Mouse (Mus musculus) stomach, postnatal 0 days (tissue): ENCODE measurements around the gene Fbxl12. TPM values are rescaled to one million over a fixed set of nuclear protein-coding genes. Genes with fewer than 3 reads are reported as not detected.

ENCODE experiments used
- ATAC-seq: fragments of 200-750 bp; cut with Nextera tagmentation; 2 replicates; pipeline ENCODE4 v1.8.0; 2017; ENCODE audit not compliant: low FRiP score, low TSS enrichment
- DNase-seq: peaks from one replicate; pipeline ENCODE4 v3.0.0-alpha.2; 2016; ENCODE audit warnings: low spot score
- H3K27ac ChIP-seq: fragments of 300-500 bp; sonication (generic); replicated peaks from 2 replicates; pipeline ENCODE4 v1.5.1; 2014; ENCODE audit warnings: mild to moderate bottlenecking, control low read depth
- H3K27me3 ChIP-seq: fragments of 300-500 bp; sonication (generic); 2 replicates; pipeline ENCODE4 v1.6.1; 2014; ENCODE audit warnings: low read length; ENCODE audit not compliant: control insufficient read depth, insufficient read depth
- H3K36me3 ChIP-seq: fragments of 300-500 bp; sonication (generic); 2 replicates; pipeline ENCODE4 v1.6.1; 2014; ENCODE audit warnings: low read length, mixed read lengths; ENCODE audit not compliant: control insufficient read depth, insufficient read depth
- H3K4me1 ChIP-seq: fragments of 300-500 bp; sonication (generic); replicated peaks from 2 replicates; pipeline ENCODE4 v1.6.1; 2014; ENCODE audit warnings: antibody characterized with exemption; ENCODE audit not compliant: control insufficient read depth, insufficient read depth
- H3K4me2 ChIP-seq: fragments of 300-500 bp; sonication (generic); replicated peaks from 2 replicates; pipeline ENCODE4 v1.6.1; 2014; ENCODE audit warnings: low read depth, mild to moderate bottlenecking, control low read depth, moderate library complexity
- H3K4me3 ChIP-seq: fragments of 300-500 bp; sonication (generic); 2 replicates; pipeline ENCODE4 v1.5.1; 2014; ENCODE audit warnings: low read depth, low read length, control low read depth
- H3K9ac ChIP-seq: fragments of 300-500 bp; sonication (generic); 2 replicates; pipeline ENCODE4 v1.6.1; 2014; ENCODE audit warnings: mild to moderate bottlenecking, low read length, control low read depth, mixed read lengths
- H3K9me3 ChIP-seq: fragments of 300-500 bp; sonication (generic); 2 replicates; pipeline ENCODE4 v1.6.1; 2016; ENCODE audit warnings: low read length; ENCODE audit not compliant: control insufficient read depth
- CTCF ChIP-seq: IDR thresholded peaks from 2 replicates; pipeline ENCODE4 v1.5.1; 2016; ENCODE audit warnings: antibody characterized with exemption, low read depth, mild to moderate bottlenecking, moderate library complexity
- EP300 ChIP-seq: optimal IDR thresholded peaks from 2 replicates; pipeline ENCODE3; 2016; ENCODE audit warnings: antibody characterized with exemption
- WGBS: fragments of 180-500 bp; shearing (Covaris S2); extraction: QIAGEN DNeasy Blood & Tissue Kit; methylation state at CpG from one replicate; pipeline ENCODE4 v1.1.7; 2014; 5-methylcytosine and 5-hydroxymethylcytosine counted together
- polyA plus RNA-seq: library from polyadenylated mRNA; unstranded; fragments of >200 nt; fragmentation: Nextera tagmentation; extraction: Ambion mirVana; gene quantifications from 2 replicates; pipeline ENCODE4 v1.2.1, GENCODE M21; 2015

Fbxl12 gene
- polyA plus RNA-seq, 1 experiment from 2014 or later, result 7.2 TPM

DNA sequence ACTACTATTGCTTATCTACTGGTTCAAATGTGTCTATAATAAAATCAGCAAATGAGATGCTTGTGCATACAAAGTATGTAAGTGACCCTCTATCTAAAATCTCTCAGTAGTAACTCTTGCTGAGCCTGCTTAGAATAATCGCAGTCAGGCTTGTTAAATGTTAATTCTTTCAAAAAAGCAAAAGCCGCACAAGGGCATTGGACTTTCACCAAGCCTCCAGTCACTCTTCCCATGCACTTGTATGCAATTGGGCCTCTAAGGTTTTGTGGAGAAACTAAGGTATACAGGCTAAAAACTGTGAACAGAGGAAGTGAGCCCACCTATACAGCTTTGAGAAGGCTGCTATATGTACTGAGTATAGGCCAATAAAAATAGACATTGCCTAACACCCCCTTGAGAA lies 68.0 kb downstream of the Fbxl12 start:
- no peak overlapping the region for H3K4me2 ChIP-seq
- H3K27me3 ChIP-seq, result no peaks in the 10 kb centered on the region
- ATAC-seq, result no peak
- WGBS, result 79% methylated on average over 2 of the region's 2 CpGs
- H3K27ac ChIP-seq, result no peak overlapping the region
- DNase-seq, result no peak
- no peak overlapping the region for H3K4me3 ChIP-seq
- H3K9ac ChIP-seq, result no peak overlapping the region
- no peaks in the 10 kb centered on the region for H3K36me3 ChIP-seq
- no peaks in the 10 kb centered on the region for H3K4me1 ChIP-seq
- H3K9me3 ChIP-seq, result no peaks in the 10 kb centered on the region
- TF ChIP-seq CTCF (no peak), EP300 (no peak)

GRCm38 (mm10) chr9:20571060-20571459 lies 73.5 kb downstream of the Fbxl12 start:
- Histone ChIP-seq H3K36me3 (no peaks in the 10 kb centered on the region), H3K27me3 (no peaks in the 10 kb centered on the region), H3K4me3 (no peak overlapping the region), H3K4me1 (no peaks in the 10 kb centered on the region), H3K27ac (no peak overlapping the region), H3K9me3 (no peaks in the 10 kb centered on the region), H3K4me2 (no peak overlapping the region), H3K9ac (no peak overlapping the region)
- ATAC-seq, result no peak
- DNase-seq, result no peak
- TF ChIP-seq CTCF, result no peak
- TF ChIP-seq EP300, result no peak

Other genes with a start within 250 kb of the Fbxl12 start
- gene Zfp26, start 184.6 kb downstream of the Fbxl12 start, polyA plus RNA-seq, result 7.0 and 7.9 TPM in 2 replicates
- 7.1 and 8.6 TPM in 2 replicates for gene Zfp426, start 152.0 kb downstream of the Fbxl12 start, polyA plus RNA-seq
- gene Zfp266, start 123.3 kb downstream of the Fbxl12 start, polyA plus RNA-seq, result 33.7 and 35.2 TPM in 2 replicates
- gene Zfp846, start 63.5 kb downstream of the Fbxl12 start, polyA plus RNA-seq, result 6.0 and 6.9 TPM in 2 replicates
- gene Ubl5, start 1.9 kb downstream of the Fbxl12 start, polyA plus RNA-seq, result 451 and 481 TPM in 2 replicates
- gene Pin1, start 7.3 kb upstream of the Fbxl12 start, polyA plus RNA-seq, result 28.2 and 28.7 TPM in 2 replicates
- gene Olfm2, start 101.6 kb upstream of the Fbxl12 start, polyA plus RNA-seq, result 2.3 and 2.5 TPM in 2 replicates
- gene Col5a3, start 170.3 kb upstream of the Fbxl12 start, polyA plus RNA-seq, result 2.4 and 2.6 TPM in 2 replicates
- not detected in 2 replicates for gene Rdh8, start 173.7 kb upstream of the Fbxl12 start, polyA plus RNA-seq
- gene A230050P20Rik, start 223.9 kb upstream of the Fbxl12 start, polyA plus RNA-seq, result 6.9 TPM in 2 replicates
- 7.7 and 7.9 TPM in 2 replicates for gene Angptl6, start 235.0 kb upstream of the Fbxl12 start, polyA plus RNA-seq
- 32.4 and 37.3 TPM in 2 replicates for gene Ppan, start 243.4 kb upstream of the Fbxl12 start, polyA plus RNA-seq